9 mouse cellular contexts compared by ENCODE assay signal in the genomic region with DNA sequence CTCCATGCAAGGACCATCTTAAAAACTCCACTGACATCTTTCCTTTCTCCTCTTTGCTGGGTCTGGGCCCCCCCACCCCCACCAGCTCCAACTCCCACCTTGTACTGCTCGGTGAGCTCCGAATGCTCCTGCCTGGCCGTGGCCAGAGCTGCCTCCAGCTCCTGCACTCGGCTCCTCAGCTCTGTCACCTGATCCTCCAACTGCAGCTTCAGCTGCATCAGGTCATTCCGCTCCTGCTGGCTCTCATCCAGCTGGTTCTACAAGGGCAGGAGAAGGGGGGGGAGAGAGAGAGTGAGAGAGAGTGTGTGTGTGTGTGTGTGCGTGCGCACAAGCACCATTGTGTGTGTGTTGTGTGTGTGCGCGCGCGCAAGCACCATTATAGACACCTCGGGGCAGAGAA. TPM values are rescaled to one million over a fixed set of nuclear protein-coding genes. Genes with fewer than 3 reads are reported as not detected.
DNase-seq lines count a peak whose midpoint lies in the region; ATAC-seq lines count a peak whose summit lies in the region.
"Had no signal": no experiment of that assay in that cellular context is flagged by ENCODE, and none has a peak within 500 bp of the region (broad histone marks: within the 10 kb centered on the region; RNA-seq: fewer than 3 reads in every experiment).

No protein-coding gene starts in this region.

- H3K4me2 ChIP-seq in heart, embryonic 15.5 days: no peak overlapping the region
- no peak overlapping the region for H3K4me2 ChIP-seq in forebrain, embryonic 14.5 days (ENCODE audit: low read length)
- H3K4me2 ChIP-seq in forebrain, embryonic 13.5 days: no peak overlapping the region
- H3K4me2 ChIP-seq: liver, embryonic 15.5 days had no signal

- peak; percentile 58 for ATAC-seq in heart, embryonic 15.5 days (replicated peaks; ENCODE audit: insufficient number of reproducible peaks, insufficient read depth, low FRiP score, low read depth)
- ATAC-seq in forebrain, embryonic 14.5 days: no peak
- ATAC-seq in megakaryocyte progenitor cell, adult 5-6 weeks (replicated peaks; ENCODE audit: poor library complexity): no peak
- no peak for ATAC-seq in forebrain, embryonic 13.5 days

- WGBS in heart, embryonic 15.5 days: 49% methylated on average over 12 of the region's 12 CpGs
- WGBS in heart, embryonic 10.5 days: 60% methylated on average over 12 of the region's 12 CpGs
- WGBS in forebrain, embryonic 14.5 days: 66% methylated on average over 12 of the region's 12 CpGs
- WGBS in forebrain, embryonic 13.5 days: 68% methylated on average over 12 of the region's 12 CpGs

- peaks cover 68% of the 10 kb centered on the region for H3K36me3 ChIP-seq in heart, embryonic 15.5 days
- peaks cover 65% of the 10 kb centered on the region for H3K36me3 ChIP-seq in heart, embryonic 10.5 days
- H3K36me3 ChIP-seq in forebrain, embryonic 14.5 days (ENCODE audit: control insufficient read depth, insufficient read depth, low read length): peaks cover 82% of the 10 kb centered on the region
- H3K36me3 ChIP-seq in forebrain, embryonic 13.5 days (ENCODE audit: poor library complexity, severe bottlenecking): peaks cover 80% of the 10 kb centered on the region
- H3K36me3 ChIP-seq: liver, embryonic 15.5 days had no signal

- H3K9ac ChIP-seq in heart, embryonic 15.5 days: no peak overlapping the region
- no peak overlapping the region for H3K9ac ChIP-seq in forebrain, embryonic 14.5 days (ENCODE audit: low read length)
- H3K9ac ChIP-seq in forebrain, embryonic 13.5 days: no peak overlapping the region
- H3K9ac ChIP-seq: liver, embryonic 15.5 days had no signal

- peaks cover 21% of the 10 kb centered on the region for H3K4me1 ChIP-seq in heart, embryonic 15.5 days (replicated peaks)
- H3K4me1 ChIP-seq in heart, embryonic 10.5 days: peaks cover 15% of the 10 kb centered on the region; the same call in 1 of the 2 replicates
- H3K4me1 ChIP-seq in forebrain, embryonic 14.5 days (ENCODE audit: control insufficient read depth, insufficient read depth, low read length): peaks cover 4% of the 10 kb centered on the region; the same call in 1 of the 2 replicates
- peaks cover 14% of the 10 kb centered on the region for H3K4me1 ChIP-seq in forebrain, embryonic 13.5 days

- H3K4me3 ChIP-seq in heart, embryonic 15.5 days: no peak overlapping the region
- H3K4me3 ChIP-seq in heart, embryonic 10.5 days: no peak overlapping the region
- H3K4me3 ChIP-seq in forebrain, embryonic 14.5 days (ENCODE audit: low read depth, low read length): no peak overlapping the region
- no peak overlapping the region for H3K4me3 ChIP-seq in forebrain, embryonic 13.5 days
- H3K4me3 ChIP-seq: liver, embryonic 15.5 days had no signal

- H3K27ac ChIP-seq in heart, embryonic 15.5 days: no peak overlapping the region
- no peak overlapping the region for H3K27ac ChIP-seq in heart, embryonic 10.5 days
- H3K27ac ChIP-seq in forebrain, embryonic 14.5 days (ENCODE audit: low read depth, low read length): no peak overlapping the region
- H3K27ac ChIP-seq in forebrain, embryonic 13.5 days: no peak overlapping the region
- H3K27ac ChIP-seq: liver, embryonic 15.5 days had no signal

- DNase-seq in heart, embryonic 10.5 days (ENCODE audit: low spot score): no peak
- peak; percentile 26 for DNase-seq in ZHBTc4 (ENCODE audit: low read depth, low spot score)
- DNase-seq in gastrocnemius, postnatal 10 days: peak; percentile 62
- DNase-seq in kidney, postnatal 25 days: peak; percentile 70 to 81
- no peak for DNase-seq in forebrain, embryonic 14.5 days (ENCODE audit: low spot score)

- no peaks in the 10 kb centered on the region for H3K9me3 ChIP-seq in heart, embryonic 15.5 days (replicated peaks)
- H3K9me3 ChIP-seq in heart, embryonic 10.5 days: no peaks in the 10 kb centered on the region
- no peaks in the 10 kb centered on the region for H3K9me3 ChIP-seq in forebrain, embryonic 14.5 days (replicated peaks; ENCODE audit: control insufficient read depth, low read length)
- H3K9me3 ChIP-seq in forebrain, embryonic 13.5 days (replicated peaks): no peaks in the 10 kb centered on the region
- H3K9me3 ChIP-seq: liver, embryonic 15.5 days had no signal

- H3K27me3 ChIP-seq in heart, embryonic 15.5 days: no peaks in the 10 kb centered on the region
- no peaks in the 10 kb centered on the region for H3K27me3 ChIP-seq in heart, embryonic 10.5 days (ENCODE audit: insufficient read depth, poor library complexity, severe bottlenecking)
- H3K27me3 ChIP-seq in forebrain, embryonic 14.5 days (replicated peaks; ENCODE audit: control insufficient read depth, insufficient read depth, low read length): no peaks in the 10 kb centered on the region
- H3K27me3 ChIP-seq in forebrain, embryonic 13.5 days: no peaks in the 10 kb centered on the region
- H3K27me3 ChIP-seq: liver, embryonic 15.5 days had no signal

RNA-seq across cellular contexts. Expression of gene Calcoco1, which starts 5.8 kb away (rescaled TPM):
- polyA plus RNA-seq in heart, embryonic 15.5 days (2015; fragmentation: Nextera tagmentation; extraction: Ambion mirVana): 62.8 and 79.1 TPM in 2 replicates
- 34.2 and 39.2 TPM in 2 replicates for polyA plus RNA-seq in heart, embryonic 10.5 days (2016; fragmentation: Nextera tagmentation; extraction: Ambion mirVana)
- 10 to 100 TPM; 45.0 to 51.1 TPM for total RNA-seq in gastrocnemius, postnatal 10 days (2021)
- polyA plus RNA-seq in forebrain, embryonic 14.5 days (2014; fragmentation: Nextera tagmentation; extraction: Ambion mirVana): 48.2 and 61.2 TPM in 2 replicates
- 12.0 and 16.8 TPM in 2 replicates for total RNA-seq in megakaryocyte progenitor cell, adult 5-6 weeks (2015)
- total RNA-seq in megakaryocyte progenitor cell, adult 5-6 weeks (2017): 9.2 and 10.8 TPM in 2 replicates
- 45.0 and 48.7 TPM in 2 replicates for polyA plus RNA-seq in forebrain, embryonic 13.5 days (2015; fragmentation: Nextera tagmentation; extraction: Ambion mirVana)

RNA-seq across cellular contexts. Expression of gene Atp5g2, which starts 44.0 kb away (rescaled TPM):
- polyA plus RNA-seq in heart, embryonic 15.5 days (2015; fragmentation: Nextera tagmentation; extraction: Ambion mirVana): 58.1 and 78.1 TPM in 2 replicates
- 64.8 and 67.3 TPM in 2 replicates for polyA plus RNA-seq in heart, embryonic 10.5 days (2016; fragmentation: Nextera tagmentation; extraction: Ambion mirVana)
- total RNA-seq in gastrocnemius, postnatal 10 days (2021): 10 to 100 TPM; 34.2 to 41.1 TPM
- 62.4 and 88.3 TPM in 2 replicates for polyA plus RNA-seq in forebrain, embryonic 14.5 days (2014; fragmentation: Nextera tagmentation; extraction: Ambion mirVana)
- 58.2 and 76.2 TPM in 2 replicates for total RNA-seq in megakaryocyte progenitor cell, adult 5-6 weeks (2015)
- total RNA-seq in megakaryocyte progenitor cell, adult 5-6 weeks (2017): 57.1 and 73.8 TPM in 2 replicates
- 52.3 and 79.6 TPM in 2 replicates for polyA plus RNA-seq in forebrain, embryonic 13.5 days (2015; fragmentation: Nextera tagmentation; extraction: Ambion mirVana)

Comparison
In these comparisons a context has a peak if more than half of its experiments do, and no peak if none do; other contexts are left out.
1. DNase-seq: peak in ZHBTc4 (single experiment), gastrocnemius, postnatal 10 days (single experiment) and kidney, postnatal 25 days (2 of 2); none in heart, embryonic 10.5 days (single experiment) and forebrain, embryonic 14.5 days (single experiment).